Mouse (Mus musculus) splenic B cell, adult 2 months (primary cell): ENCODE measurements around the gene Wdfy3.
"Not testable (repeated sequence)": the region's sequence is repeated elsewhere in the genome, so short reads cannot be mapped to it uniquely, and the experiment has no call there.

Source experiments
- DNase-seq: peaks from one replicate; pipeline ENCODE4 v3.0.0-alpha.2; 2011; ENCODE audit warnings: low read depth, low spot score
- H3K27me3 ChIP-seq: 2 replicates; pipeline ENCODE4 v1.6.1; 2012; ENCODE audit warnings: mild to moderate bottlenecking, low read length, moderate library complexity, mixed read lengths; ENCODE audit not compliant: control insufficient read depth, poor library complexity, insufficient read depth, severe bottlenecking
- H3K36me3 ChIP-seq: 2 replicates; pipeline ENCODE4 v1.6.1; 2012; ENCODE audit warnings: mild to moderate bottlenecking, low read length, moderate library complexity, mixed read lengths; ENCODE audit not compliant: control insufficient read depth, poor library complexity, insufficient read depth, severe bottlenecking

The Wdfy3 gene

GRCm38 (mm10) chr5:102069767-102070413, at the start of gene Wdfy3:
Wdfy3 (minus strand) TSS chr5:102069921.
- DNase-seq: peak; percentile 5
- Histone ChIP-seq H3K27me3 (no peaks in the 10 kb centered on the region), H3K36me3 (no peaks in the 10 kb centered on the region)

- no peak for DNase-seq
- no peaks in the 10 kb centered on the region for H3K36me3 ChIP-seq
- H3K27me3 ChIP-seq: no peaks in the 10 kb centered on the region
Observed at GRCm38 (mm10) chr5:102113009-102113408, 43.3 kb upstream of the Wdfy3 start.

- H3K36me3 ChIP-seq: no peaks in the 10 kb centered on the region
- DNase-seq: no peak
- no peaks in the 10 kb centered on the region for H3K27me3 ChIP-seq
Observed at GRCm38 (mm10) chr5:102112034-102112433, 42.3 kb upstream of the Wdfy3 start.

- Histone ChIP-seq H3K27me3 (no peaks in the 10 kb centered on the region), H3K36me3 (no peaks in the 10 kb centered on the region)
- no peak for DNase-seq
Observed at GRCm38 (mm10) chr5:102110031-102110430, 40.3 kb upstream of the Wdfy3 start.

- H3K27me3 ChIP-seq: no peaks in the 10 kb centered on the region
- no peak for DNase-seq
- H3K36me3 ChIP-seq: no peaks in the 10 kb centered on the region
Observed at GRCm38 (mm10) chr5:102105919-102106318, 36.2 kb upstream of the Wdfy3 start.

GRCm38 (mm10) chr5:102101815-102102214, 32.1 kb upstream of the Wdfy3 start:
- H3K36me3 ChIP-seq, H3K27me3 ChIP-seq, DNase-seq: not testable (repeated sequence)

- no peaks in the 10 kb centered on the region for H3K27me3 ChIP-seq
- no peak for DNase-seq
Observed at GRCm38 (mm10) chr5:102100246-102101241, 30.8 kb upstream of the Wdfy3 start.

GRCm38 (mm10) chr5:102095576-102095975, 25.9 kb upstream of the Wdfy3 start:
- Histone ChIP-seq H3K36me3 (no peaks in the 10 kb centered on the region), H3K27me3 (no peaks in the 10 kb centered on the region)
- no peak for DNase-seq

More at GRCm38 (mm10) chr5:102100246-102101241, 30.8 kb upstream of the Wdfy3 start:
- H3K36me3 ChIP-seq: no peaks in the 10 kb centered on the region

GRCm38 (mm10) chr5:102090686-102091085, 21.0 kb upstream of the Wdfy3 start:
- Histone ChIP-seq H3K36me3 (no peaks in the 10 kb centered on the region), H3K27me3 (no peaks in the 10 kb centered on the region)
- DNase-seq: no peak

- H3K27me3 ChIP-seq: no peaks in the 10 kb centered on the region
- DNase-seq: no peak
- no peaks in the 10 kb centered on the region for H3K36me3 ChIP-seq
Observed at GRCm38 (mm10) chr5:102084737-102085705, 15.3 kb upstream of the Wdfy3 start.

GRCm38 (mm10) chr5:102074086-102074485, 4.4 kb upstream of the Wdfy3 start:
- Histone ChIP-seq H3K36me3 (no peaks in the 10 kb centered on the region), H3K27me3 (no peaks in the 10 kb centered on the region)
- peak; percentile 58 for DNase-seq

GRCm38 (mm10) chr5:102072057-102072456, 2.3 kb upstream of the Wdfy3 start:
- Histone ChIP-seq H3K27me3 (no peaks in the 10 kb centered on the region), H3K36me3 (no peaks in the 10 kb centered on the region)
- no peak for DNase-seq

GRCm38 (mm10) chr5:102071241-102071640, 1.5 kb upstream of the Wdfy3 start:
- no peaks in the 10 kb centered on the region for H3K27me3 ChIP-seq
- no peaks in the 10 kb centered on the region for H3K36me3 ChIP-seq
- DNase-seq: no peak

GRCm38 (mm10) chr5:102070788-102071187, 1.1 kb upstream of the Wdfy3 start:
- Histone ChIP-seq H3K36me3 (no peaks in the 10 kb centered on the region), H3K27me3 (no peaks in the 10 kb centered on the region)
- DNase-seq: no peak
